Mouse (Mus musculus): ENCODE measurements at regions not wholly inside any gene's neighbourhood (a gene's known extent, or its start where the extent isn't known, plus 50 kb on each side); places are given as distances from the start of the nearest gene placed in this dataset.

GRCm38 (mm10) chr3:6871752-6872151 lies 251.5 kb upstream of the 1700008P02Rik start:
- H3K9me3 ChIP-seq (ENCODE audit: control insufficient read depth, low read depth, low read length) = no peaks in the 10 kb centered on the region
- no peak overlapping the region for H3K27ac ChIP-seq (ENCODE audit: low read length)
- H3K9ac ChIP-seq (replicated peaks; ENCODE audit: low read depth, low read length) = no peak overlapping the region
- no peak overlapping the region for H3K4me3 ChIP-seq (ENCODE audit: low read depth, low read length)
- WGBS = 75% methylated on average over 2 of the region's 2 CpGs
- H3K4me1 ChIP-seq (ENCODE audit: control insufficient read depth, insufficient read depth, low read length) = no peaks in the 10 kb centered on the region
- no peak overlapping the region for H3K4me2 ChIP-seq (replicated peaks; ENCODE audit: low read depth, low read length)
- H3K27me3 ChIP-seq (ENCODE audit: control insufficient read depth, insufficient read depth, low read length) = no peaks in the 10 kb centered on the region
- H3K36me3 ChIP-seq (ENCODE audit: control insufficient read depth, insufficient read depth, low read length) = no peaks in the 10 kb centered on the region
- no peak for ATAC-seq (ENCODE audit: insufficient number of reproducible peaks, insufficient read depth, low FRiP score, low read depth)

- no peaks in the 10 kb centered on the region for H3K36me3 ChIP-seq (ENCODE audit: control insufficient read depth, insufficient read depth, low read length)
Observed at GRCm38 (mm10) chr3:6866148-6866483, 245.9 kb upstream of the 1700008P02Rik start.

GRCm38 (mm10) chr3:6865462-6866147 lies 245.4 kb upstream of the 1700008P02Rik start:
- 57% methylated on average over 3 of the region's 3 CpGs for WGBS
- no peak for ATAC-seq (ENCODE audit: insufficient number of reproducible peaks, insufficient read depth, low FRiP score, low read depth)

More at GRCm38 (mm10) chr3:6866148-6866483, 245.9 kb upstream of the 1700008P02Rik start:
- H3K9me3 ChIP-seq (ENCODE audit: control insufficient read depth, low read depth, low read length) = no peaks in the 10 kb centered on the region
- no peak overlapping the region for H3K4me3 ChIP-seq (ENCODE audit: low read depth, low read length)
- no peaks in the 10 kb centered on the region for H3K4me1 ChIP-seq (ENCODE audit: control insufficient read depth, insufficient read depth, low read length)
- no peaks in the 10 kb centered on the region for H3K27me3 ChIP-seq (ENCODE audit: control insufficient read depth, insufficient read depth, low read length)
- H3K27ac ChIP-seq (ENCODE audit: low read length) = no peak overlapping the region
- H3K4me2 ChIP-seq (replicated peaks; ENCODE audit: low read depth, low read length) = no peak overlapping the region
- no peak for ATAC-seq (ENCODE audit: insufficient number of reproducible peaks, insufficient read depth, low FRiP score, low read depth)
- no peak overlapping the region for H3K9ac ChIP-seq (replicated peaks; ENCODE audit: low read depth, low read length)

GRCm38 (mm10) chr3:6859866-6860180 lies 239.6 kb upstream of the 1700008P02Rik start:
- H3K36me3 ChIP-seq (ENCODE audit: control insufficient read depth, insufficient read depth, low read length) = no peaks in the 10 kb centered on the region
- no peaks in the 10 kb centered on the region for H3K9me3 ChIP-seq (ENCODE audit: control insufficient read depth, low read depth, low read length)
- H3K4me2 ChIP-seq (replicated peaks; ENCODE audit: low read depth, low read length) = no peak overlapping the region
- H3K4me1 ChIP-seq (ENCODE audit: control insufficient read depth, insufficient read depth, low read length) = no peaks in the 10 kb centered on the region
- H3K27me3 ChIP-seq (ENCODE audit: control insufficient read depth, insufficient read depth, low read length) = no peaks in the 10 kb centered on the region
- WGBS = 73% methylated on average over 2 of the region's 2 CpGs
- H3K27ac ChIP-seq (ENCODE audit: low read length) = no peak overlapping the region
- H3K4me3 ChIP-seq (ENCODE audit: low read depth, low read length) = no peak overlapping the region
- no peak overlapping the region for H3K9ac ChIP-seq (replicated peaks; ENCODE audit: low read depth, low read length)
- ATAC-seq (ENCODE audit: insufficient number of reproducible peaks, insufficient read depth, low FRiP score, low read depth) = no peak

More at GRCm38 (mm10) chr3:6865462-6866147, 245.4 kb upstream of the 1700008P02Rik start:
- Histone ChIP-seq H3K9me3 (ENCODE audit: control insufficient read depth, low read depth, low read length) (no peaks in the 10 kb centered on the region), H3K27ac (ENCODE audit: low read length) (no peak overlapping the region), H3K27me3 (ENCODE audit: control insufficient read depth, insufficient read depth, low read length) (no peaks in the 10 kb centered on the region), H3K4me1 (ENCODE audit: control insufficient read depth, insufficient read depth, low read length) (no peaks in the 10 kb centered on the region), H3K4me2 (replicated peaks; ENCODE audit: low read depth, low read length) (no peak overlapping the region), H3K4me3 (ENCODE audit: low read depth, low read length) (no peak overlapping the region), H3K9ac (replicated peaks; ENCODE audit: low read depth, low read length) (no peak overlapping the region), H3K36me3 (ENCODE audit: control insufficient read depth, insufficient read depth, low read length) (no peaks in the 10 kb centered on the region)

- Histone ChIP-seq H3K27ac (ENCODE audit: low read length) (no peak overlapping the region), H3K27me3 (ENCODE audit: control insufficient read depth, insufficient read depth, low read length) (no peaks in the 10 kb centered on the region)
- WGBS = 57% methylated on average over 4 of the region's 4 CpGs
Observed at GRCm38 (mm10) chr3:6858982-6859865, 239.0 kb upstream of the 1700008P02Rik start.

GRCm38 (mm10) chr3:6819332-6819731 lies 199.1 kb upstream of the 1700008P02Rik start:
- Histone ChIP-seq H3K36me3 (ENCODE audit: control insufficient read depth, insufficient read depth, low read length) (no peaks in the 10 kb centered on the region), H3K4me1 (ENCODE audit: control insufficient read depth, insufficient read depth, low read length) (no peaks in the 10 kb centered on the region), H3K9ac (replicated peaks; ENCODE audit: low read depth, low read length) (no peak overlapping the region), H3K9me3 (ENCODE audit: control insufficient read depth, low read depth, low read length) (no peaks in the 10 kb centered on the region), H3K4me3 (ENCODE audit: low read depth, low read length) (no peak overlapping the region), H3K27ac (ENCODE audit: low read length) (no peak overlapping the region), H3K4me2 (replicated peaks; ENCODE audit: low read depth, low read length) (no peak overlapping the region), H3K27me3 (ENCODE audit: control insufficient read depth, insufficient read depth, low read length) (no peaks in the 10 kb centered on the region)
- WGBS = 53% methylated on average over 7 of the region's 7 CpGs
- ATAC-seq (ENCODE audit: insufficient number of reproducible peaks, insufficient read depth, low FRiP score, low read depth) = no peak

More at GRCm38 (mm10) chr3:6858982-6859865, 239.0 kb upstream of the 1700008P02Rik start:
- no peak for ATAC-seq (ENCODE audit: insufficient number of reproducible peaks, insufficient read depth, low FRiP score, low read depth)
- Histone ChIP-seq H3K4me3 (ENCODE audit: low read depth, low read length) (no peak overlapping the region), H3K4me2 (replicated peaks; ENCODE audit: low read depth, low read length) (no peak overlapping the region), H3K4me1 (ENCODE audit: control insufficient read depth, insufficient read depth, low read length) (no peaks in the 10 kb centered on the region), H3K9ac (replicated peaks; ENCODE audit: low read depth, low read length) (no peak overlapping the region), H3K36me3 (ENCODE audit: control insufficient read depth, insufficient read depth, low read length) (no peaks in the 10 kb centered on the region), H3K9me3 (ENCODE audit: control insufficient read depth, low read depth, low read length) (no peaks in the 10 kb centered on the region)

- no peaks in the 10 kb centered on the region for H3K9me3 ChIP-seq (ENCODE audit: control insufficient read depth, low read depth, low read length)
- H3K9ac ChIP-seq (replicated peaks; ENCODE audit: low read depth, low read length) = no peak overlapping the region
- no peaks in the 10 kb centered on the region for H3K36me3 ChIP-seq (ENCODE audit: control insufficient read depth, insufficient read depth, low read length)
- ATAC-seq (ENCODE audit: insufficient number of reproducible peaks, insufficient read depth, low FRiP score, low read depth) = no peak
- H3K27ac ChIP-seq (ENCODE audit: low read length) = no peak overlapping the region
- WGBS = 37% methylated on average over 2 of the region's 2 CpGs
- H3K4me2 ChIP-seq (replicated peaks; ENCODE audit: low read depth, low read length) = no peak overlapping the region
- H3K27me3 ChIP-seq (ENCODE audit: control insufficient read depth, insufficient read depth, low read length) = no peaks in the 10 kb centered on the region
- H3K4me3 ChIP-seq (ENCODE audit: low read depth, low read length) = no peak overlapping the region
- no peaks in the 10 kb centered on the region for H3K4me1 ChIP-seq (ENCODE audit: control insufficient read depth, insufficient read depth, low read length)
Observed at GRCm38 (mm10) chr3:6812346-6812745, 192.1 kb upstream of the 1700008P02Rik start.

GRCm38 (mm10) chr3:6809381-6809950 lies 189.2 kb upstream of the 1700008P02Rik start:
- WGBS = 42% methylated on average over 2 of the region's 2 CpGs
- no peak for ATAC-seq (ENCODE audit: insufficient number of reproducible peaks, insufficient read depth, low FRiP score, low read depth)

More at GRCm38 (mm10) chr3:6809381-6809950, 189.2 kb upstream of the 1700008P02Rik start:
- Histone ChIP-seq H3K4me2 (replicated peaks; ENCODE audit: low read depth, low read length) (no peak overlapping the region), H3K4me1 (ENCODE audit: control insufficient read depth, insufficient read depth, low read length) (no peaks in the 10 kb centered on the region), H3K27me3 (ENCODE audit: control insufficient read depth, insufficient read depth, low read length) (no peaks in the 10 kb centered on the region), H3K9me3 (ENCODE audit: control insufficient read depth, low read depth, low read length) (no peaks in the 10 kb centered on the region), H3K36me3 (ENCODE audit: control insufficient read depth, insufficient read depth, low read length) (no peaks in the 10 kb centered on the region), H3K27ac (ENCODE audit: low read length) (no peak overlapping the region), H3K4me3 (ENCODE audit: low read depth, low read length) (no peak overlapping the region), H3K9ac (replicated peaks; ENCODE audit: low read depth, low read length) (no peak overlapping the region)

All from stomach, embryonic 14.5 days (tissue).